Mouse (Mus musculus) neural tube, embryonic 11.5 days (tissue): ENCODE data around the gene Cyp1a2. TPM values are rescaled to one million over a fixed set of nuclear protein-coding genes. Genes with fewer than 3 reads are reported as not detected.

Experiments
- ATAC-seq: fragments of 200-750 bp; cut with Nextera tagmentation; 2 replicates; pipeline ENCODE4 v1.8.0; 2017; ENCODE audit warnings: moderate number of reproducible peaks, mild to moderate bottlenecking, moderate TSS enrichment, moderate library complexity; ENCODE audit not compliant: insufficient read depth, low FRiP score, low TSS enrichment
- DNase-seq: peaks from one replicate; pipeline ENCODE4 v3.0.0-alpha.2; 2015; ENCODE audit warnings: low spot score
- H3K27ac ChIP-seq: fragments of 300-500 bp; sonication (generic); 2 replicates; pipeline ENCODE4 v1.5.1; 2014; ENCODE audit warnings: low read depth, mild to moderate bottlenecking, low read length
- H3K27me3 ChIP-seq: fragments of 300-500 bp; sonication (generic); 2 replicates; pipeline ENCODE4 v1.6.1; 2014; ENCODE audit warnings: mild to moderate bottlenecking, low read length, mixed read lengths; ENCODE audit not compliant: control insufficient read depth, insufficient read depth
- H3K36me3 ChIP-seq: fragments of 300-500 bp; sonication (generic); 2 replicates; pipeline ENCODE4 v1.6.1; 2014; ENCODE audit warnings: mild to moderate bottlenecking, low read length, moderate library complexity, mixed read lengths; ENCODE audit not compliant: control insufficient read depth, insufficient read depth
- H3K4me1 ChIP-seq: fragments of 300-500 bp; sonication (generic); 2 replicates; pipeline ENCODE4 v1.6.1; 2014; ENCODE audit warnings: low read length, mixed read lengths; ENCODE audit not compliant: control insufficient read depth, insufficient read depth
- H3K4me2 ChIP-seq: fragments of 300-500 bp; sonication (generic); 2 replicates; pipeline ENCODE4 v1.6.1; 2014; ENCODE audit warnings: low read depth, mild to moderate bottlenecking, moderate library complexity
- H3K4me3 ChIP-seq: fragments of 300-500 bp; sonication (generic); 2 replicates; pipeline ENCODE4 v1.5.1; 2014; ENCODE audit warnings: low read depth, low read length
- H3K9ac ChIP-seq: fragments of 300-500 bp; sonication (generic); 2 replicates; pipeline ENCODE4 v1.6.1; 2014; ENCODE audit warnings: mild to moderate bottlenecking, low read length
- H3K9me3 ChIP-seq: fragments of 300-500 bp; sonication (generic); 2 replicates; pipeline ENCODE4 v1.6.1; 2016; ENCODE audit warnings: low read length; ENCODE audit not compliant: control insufficient read depth
- WGBS: fragments of 180-500 bp; shearing (Covaris S2); extraction: QIAGEN DNeasy Blood & Tissue Kit; methylation state at CpG from one replicate; pipeline ENCODE4 v1.1.7; 2014; 5-methylcytosine and 5-hydroxymethylcytosine counted together
- polyA plus RNA-seq: library from polyadenylated mRNA; unstranded; fragments of >200 nt; fragmentation: Nextera tagmentation; extraction: Ambion mirVana; gene quantifications from 2 replicates; pipeline ENCODE4 v1.2.1, GENCODE M21; 2014

Gene Cyp1a2
- polyA plus RNA-seq, 1 experiment from 2014 or later = not detected

- ATAC-seq = no peak
- Histone ChIP-seq H3K9ac (no peak overlapping the region), H3K4me2 (no peak overlapping the region), H3K36me3 (no peaks in the 10 kb centered on the region), H3K4me3 (no peak overlapping the region), H3K9me3 (no peaks in the 10 kb centered on the region), H3K4me1 (peaks cover 23% of the 10 kb centered on the region), H3K27ac (no peak overlapping the region), H3K27me3 (no peaks in the 10 kb centered on the region)
- WGBS = 77% methylated on average over 4 of the region's 4 CpGs
- no peak for DNase-seq
Observed at GRCm38 (mm10) chr9:57647286-57648108, 36.0 kb downstream of the Cyp1a2 start.

DNA sequence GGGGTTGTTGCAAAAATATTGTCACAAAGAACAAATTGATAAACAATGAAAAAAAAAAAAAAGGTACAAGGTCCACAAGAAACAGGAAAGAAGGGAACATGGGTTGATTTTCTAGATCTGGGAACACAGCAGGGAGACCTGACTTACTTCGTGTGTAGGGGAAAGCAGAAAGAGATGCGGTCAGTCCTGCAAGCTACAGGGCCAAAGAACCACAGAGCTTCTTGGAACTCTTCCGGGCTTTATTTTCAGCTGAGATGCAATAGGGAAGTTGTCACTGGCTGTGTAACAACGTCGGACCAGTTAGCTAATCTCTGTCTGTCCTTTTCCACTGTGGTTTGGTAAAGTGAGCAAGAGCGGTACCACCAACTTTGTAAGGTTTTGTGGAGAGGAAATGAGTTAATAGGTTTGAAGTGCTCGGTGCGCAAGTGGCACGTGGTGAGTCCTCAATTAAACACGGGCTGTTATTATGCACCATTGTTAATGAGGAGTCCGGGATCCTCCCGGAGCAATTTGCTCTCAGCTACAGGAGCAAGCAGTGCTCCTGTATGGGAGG, 36.9 kb downstream of the Cyp1a2 start:
- no peaks in the 10 kb centered on the region for H3K27me3 ChIP-seq
- no peaks in the 10 kb centered on the region for H3K9me3 ChIP-seq
- peaks cover 23% of the 10 kb centered on the region for H3K4me1 ChIP-seq
- H3K9ac ChIP-seq = no peak overlapping the region
- no peaks in the 10 kb centered on the region for H3K36me3 ChIP-seq
- 59% methylated on average over 12 of the region's 12 CpGs for WGBS
- H3K27ac ChIP-seq = no peak overlapping the region
- no peak overlapping the region for H3K4me3 ChIP-seq
- DNase-seq = no peak
- ATAC-seq = no peak
- no peak overlapping the region for H3K4me2 ChIP-seq

GRCm38 (mm10) chr9:57644944-57645893, 38.3 kb downstream of the Cyp1a2 start:
- peak overlapping the region; percentile 97 for H3K4me3 ChIP-seq
- WGBS = under 1% methylated on average over 54 of the region's 85 CpGs

GRCm38 (mm10) chr9:57644442-57644943, 39.0 kb downstream of the Cyp1a2 start:
- H3K4me1 ChIP-seq = peaks cover 26% of the 10 kb centered on the region
- H3K9ac ChIP-seq = peak overlapping the region; percentile 98
- H3K27ac ChIP-seq = peak overlapping the region; percentile 92; the same call in 1 of the 2 replicates
- H3K9me3 ChIP-seq = no peaks in the 10 kb centered on the region
- ATAC-seq (peak; percentile 17; the same call in 1 of the 2 replicates), DNase-seq (no peak)
- H3K36me3 ChIP-seq = no peaks in the 10 kb centered on the region
- H3K27me3 ChIP-seq = no peaks in the 10 kb centered on the region
- under 1% methylated on average over 18 of the region's 18 CpGs for WGBS
- H3K4me2 ChIP-seq = peak overlapping the region; percentile 92
- H3K4me3 ChIP-seq = peak overlapping the region; percentile 97

More at GRCm38 (mm10) chr9:57644944-57645893, 38.3 kb downstream of the Cyp1a2 start:
- Histone ChIP-seq H3K4me2 (peak overlapping the region; percentile 92), H3K9ac (peak overlapping the region; percentile 98), H3K36me3 (no peaks in the 10 kb centered on the region), H3K9me3 (no peaks in the 10 kb centered on the region), H3K27ac (peak overlapping the region; percentile 92), H3K27me3 (no peaks in the 10 kb centered on the region), H3K4me1 (peaks cover 19% of the 10 kb centered on the region)
- DNase-seq (peak; percentile 95), ATAC-seq (peak; percentile 80)

DNA sequence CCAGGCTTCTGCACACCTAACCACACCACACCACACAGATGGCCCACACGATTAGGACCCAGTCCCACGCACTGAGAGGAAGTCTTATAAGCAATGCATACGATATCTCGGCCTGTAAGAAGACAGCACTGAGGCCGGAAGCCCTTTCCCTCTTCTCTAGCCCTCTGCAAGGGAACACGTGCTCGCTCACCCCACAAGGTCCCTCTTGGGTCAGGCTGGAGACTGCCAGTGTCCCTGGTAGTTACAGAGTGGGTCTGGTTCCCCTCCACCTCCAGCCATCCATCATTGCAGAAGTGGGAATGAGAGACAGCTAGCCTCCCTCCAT, 39.7 kb downstream of the Cyp1a2 start:
- peaks cover 30% of the 10 kb centered on the region for H3K4me1 ChIP-seq
- H3K9ac ChIP-seq = peak overlapping the region; percentile 98
- H3K27ac ChIP-seq = no peak overlapping the region
- H3K9me3 ChIP-seq = no peaks in the 10 kb centered on the region
- H3K4me3 ChIP-seq = peak overlapping the region; percentile 97
- ATAC-seq (no peak), DNase-seq (no peak)
- H3K27me3 ChIP-seq = no peaks in the 10 kb centered on the region
- peak overlapping the region; percentile 92 for H3K4me2 ChIP-seq
- H3K36me3 ChIP-seq = no peaks in the 10 kb centered on the region
- 70% methylated on average over 7 of the region's 7 CpGs for WGBS

DNA sequence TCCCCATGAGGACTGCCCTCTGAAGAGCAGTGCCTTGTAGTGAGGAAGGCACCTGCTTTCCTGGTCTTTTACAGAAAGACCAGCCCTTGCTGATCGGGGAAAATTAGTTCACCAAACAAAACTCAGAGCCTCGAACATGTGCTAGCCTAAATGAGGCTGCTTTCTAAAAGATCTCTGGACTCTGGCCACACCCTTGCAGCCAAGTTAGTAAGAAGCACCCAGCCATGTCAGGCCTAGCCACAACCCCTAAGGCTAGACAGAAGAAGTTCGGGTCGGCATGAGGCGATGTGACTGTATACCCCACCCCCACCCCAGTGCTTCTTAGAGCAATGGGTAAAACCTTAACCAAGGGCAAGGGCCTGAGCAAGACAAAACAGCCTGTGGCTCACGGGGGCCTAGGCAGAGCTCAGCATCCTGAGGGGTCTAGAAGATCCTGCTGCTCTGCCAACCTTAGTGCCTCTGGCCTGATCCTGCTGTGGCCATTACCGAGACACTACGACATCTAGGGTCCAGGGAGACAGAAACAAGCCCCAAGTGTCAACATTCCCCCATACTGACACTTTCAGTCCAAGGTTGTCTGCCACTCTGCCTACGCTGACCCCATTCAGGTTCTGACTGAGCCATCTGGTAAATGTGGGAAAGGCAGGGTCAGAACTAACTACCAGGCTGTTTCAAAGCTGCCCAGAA, 40.2 kb downstream of the Cyp1a2 start:
- no peak for DNase-seq
- peaks cover 35% of the 10 kb centered on the region for H3K4me1 ChIP-seq

DNA sequence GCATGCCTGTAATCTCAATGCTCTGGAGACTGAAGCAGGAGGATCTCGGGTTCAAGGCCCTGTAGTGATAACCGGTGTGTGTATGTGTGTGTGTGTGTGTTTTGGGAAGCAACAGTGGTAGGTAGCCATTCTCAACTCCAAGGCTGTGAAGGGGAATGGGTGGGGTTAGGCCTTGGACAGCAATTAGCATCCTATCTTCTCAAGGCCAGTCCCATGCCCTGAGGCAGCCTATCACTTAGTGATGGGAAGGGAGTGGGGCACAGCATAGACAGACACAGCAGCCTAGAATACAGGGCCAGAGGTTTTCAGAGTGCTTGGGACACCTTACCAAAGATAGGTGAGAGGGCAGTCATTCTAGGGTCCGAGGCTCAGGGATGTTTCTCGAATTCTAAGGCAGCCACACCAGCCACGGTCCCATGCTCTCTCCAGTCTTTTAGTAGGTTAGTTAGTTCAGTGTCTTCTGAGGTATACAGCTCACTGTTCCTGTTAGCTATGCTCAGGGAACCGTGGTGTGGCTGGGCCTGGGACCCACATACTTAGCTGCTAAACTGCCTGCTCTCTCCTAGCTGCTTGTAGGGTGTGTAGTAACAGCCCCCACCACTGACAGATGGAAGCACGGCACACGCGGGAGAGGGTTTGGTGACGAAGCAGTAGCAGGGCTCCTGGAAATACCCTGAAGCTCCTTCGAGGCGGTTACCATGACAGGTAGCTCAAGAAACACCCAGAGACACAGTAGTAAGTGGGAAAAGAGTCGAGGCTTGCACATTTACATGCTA, 41.5 kb downstream of the Cyp1a2 start:
- no peak overlapping the region for H3K4me2 ChIP-seq
- DNase-seq (no peak), ATAC-seq (no peak)
- H3K4me3 ChIP-seq = no peak overlapping the region
- no peaks in the 10 kb centered on the region for H3K9me3 ChIP-seq
- H3K9ac ChIP-seq = no peak overlapping the region
- no peaks in the 10 kb centered on the region for H3K36me3 ChIP-seq
- peaks cover 41% of the 10 kb centered on the region for H3K4me1 ChIP-seq
- H3K27ac ChIP-seq = no peak overlapping the region
- no peaks in the 10 kb centered on the region for H3K27me3 ChIP-seq
- WGBS = 90% methylated on average over 13 of the region's 13 CpGs

More for the DNA sequence above, 40.2 kb downstream of the Cyp1a2 start:
- Histone ChIP-seq H3K36me3 (no peaks in the 10 kb centered on the region), H3K9me3 (no peaks in the 10 kb centered on the region), H3K27me3 (no peaks in the 10 kb centered on the region), H3K27ac (no peak overlapping the region), H3K9ac (no peak overlapping the region), H3K4me3 (peak overlapping the region; percentile 97), H3K4me2 (peak overlapping the region; percentile 92)
- 75% methylated on average over 9 of the region's 9 CpGs for WGBS
- no peak for ATAC-seq
